ENCODE assay signal across 14 mouse cellular contexts in the genomic region with DNA sequence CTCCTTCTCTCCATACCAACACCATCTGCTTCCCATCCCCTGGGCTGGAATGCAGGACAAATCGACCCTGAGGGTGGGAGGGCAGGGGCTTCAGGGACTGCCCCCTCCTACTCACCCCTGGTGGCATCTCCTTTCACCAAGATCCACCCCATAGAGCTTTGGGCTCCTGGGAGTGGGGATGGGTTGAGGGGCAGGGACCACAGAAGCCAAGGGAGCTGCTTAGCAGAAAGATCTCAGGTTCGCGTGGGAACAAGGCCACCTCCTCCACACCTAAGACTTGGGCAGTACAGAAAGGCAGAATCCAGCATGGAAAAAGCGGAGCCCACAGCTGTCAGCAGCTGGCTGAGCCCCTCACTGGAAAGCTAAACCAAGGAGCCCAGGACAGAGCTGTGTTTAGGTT.
DNase-seq lines count a peak whose midpoint lies in the region; ATAC-seq and TF ChIP-seq lines count a peak whose summit lies in the region.
"Had no signal": no experiment of that assay in that cellular context is flagged by ENCODE, and none has a peak within 500 bp of the region (broad histone marks: within the 10 kb centered on the region; RNA-seq: fewer than 3 reads in every experiment).

No protein-coding gene starts in this region.

- H3K4me3 ChIP-seq in hindbrain, embryonic 11.5 days (ENCODE audit: low read depth, low read length), result no peak overlapping the region
- no peak overlapping the region for H3K4me3 ChIP-seq in hindbrain, embryonic 14.5 days (replicated peaks; ENCODE audit: low read length)
- H3K4me3 ChIP-seq in embryonic facial prominence, embryonic 14.5 days (ENCODE audit: low read depth, low read length), result no peak overlapping the region
- no peak overlapping the region for H3K4me3 ChIP-seq in limb, embryonic 13.5 days
- no peak overlapping the region for H3K4me3 ChIP-seq in heart, embryonic 10.5 days
- no peak overlapping the region for H3K4me3 ChIP-seq in thymus, adult 2 months (ENCODE audit: control insufficient read depth, insufficient read depth, low read length)
- H3K4me3 ChIP-seq: megakaryocyte, embryonic 14.5 days; neural tube, embryonic 12.5 days had no signal

- TF ChIP-seq POLR2A in thymus, adult 2 months (IDR thresholded peaks at IDR 0.05; ENCODE audit: control insufficient read depth, extremely low read depth, insufficient read depth, low read length, poor library complexity), result no peak

- peaks cover 5% of the 10 kb centered on the region; the same call in 1 of the 2 replicates for H3K4me1 ChIP-seq in hindbrain, embryonic 11.5 days (replicated peaks; ENCODE audit: control insufficient read depth, insufficient read depth, low read length)
- 0 out of 2 replicates have a peak, but pooled peaks cover 7% of the 10 kb centered on the region for H3K4me1 ChIP-seq in hindbrain, embryonic 14.5 days (replicated peaks; ENCODE audit: control insufficient read depth, insufficient read depth, low read length)
- peaks cover 4% of the 10 kb centered on the region for H3K4me1 ChIP-seq in embryonic facial prominence, embryonic 14.5 days (ENCODE audit: control insufficient read depth, insufficient read depth, low read length)
- peaks cover 8% of the 10 kb centered on the region; the same call in 1 of the 2 replicates for H3K4me1 ChIP-seq in limb, embryonic 13.5 days
- H3K4me1 ChIP-seq in heart, embryonic 10.5 days, result peaks cover 30% of the 10 kb centered on the region
- no peaks in the 10 kb centered on the region for H3K4me1 ChIP-seq in thymus, adult 2 months (replicated peaks; ENCODE audit: control insufficient read depth, insufficient read depth, low read length)
- H3K4me1 ChIP-seq: megakaryocyte, embryonic 14.5 days had no signal

- ATAC-seq in hindbrain, embryonic 11.5 days (ENCODE audit: low FRiP score), result peak; percentile 40; the same call in 1 of the 2 replicates
- ATAC-seq in hindbrain, embryonic 14.5 days (ENCODE audit: low FRiP score), result no peak
- peak; percentile 54; the same call in 1 of the 2 replicates for ATAC-seq in embryonic facial prominence, embryonic 14.5 days (ENCODE audit: low read depth)
- ATAC-seq in limb, embryonic 13.5 days (ENCODE audit: low FRiP score, low read depth), result peak; percentile 39
- ATAC-seq: intestine, embryonic 16.5 days had no signal

- WGBS in hindbrain, embryonic 11.5 days, result 7% methylated on average over 4 of the region's 4 CpGs
- WGBS in hindbrain, embryonic 14.5 days, result 12% methylated on average over 4 of the region's 4 CpGs
- WGBS in embryonic facial prominence, embryonic 14.5 days, result 11% methylated on average over 3 of the region's 4 CpGs
- 13% methylated on average over 3 of the region's 4 CpGs for WGBS in limb, embryonic 13.5 days
- WGBS in heart, embryonic 10.5 days, result 20% methylated on average over 4 of the region's 4 CpGs
- WGBS in thymus, adult 2 months, result 41% methylated on average over 4 of the region's 4 CpGs

- peak; percentile 18 for DNase-seq in hindbrain, embryonic 11.5 days (ENCODE audit: low spot score)
- DNase-seq in hindbrain, embryonic 14.5 days (ENCODE audit: low spot score), result no peak
- DNase-seq in R1 (ENCODE audit: low read depth, low spot score), result peak; percentile 24
- peak; percentile 34 for DNase-seq in embryonic facial prominence, embryonic 14.5 days (ENCODE audit: low spot score)
- DNase-seq in heart, embryonic 10.5 days (ENCODE audit: low spot score), result no peak
- DNase-seq in thymus, adult 2 months, result no peak
- DNase-seq: adrenal gland, postnatal 25 days; cerebellum, adult 9-11 months; liver had no signal

- peaks cover 4% of the 10 kb centered on the region; the same call in 1 of the 2 replicates for H3K36me3 ChIP-seq in hindbrain, embryonic 11.5 days (ENCODE audit: control insufficient read depth, insufficient read depth, low read length)
- peaks cover 16% of the 10 kb centered on the region for H3K36me3 ChIP-seq in hindbrain, embryonic 14.5 days (replicated peaks; ENCODE audit: control insufficient read depth, insufficient read depth)
- peaks cover 13% of the 10 kb centered on the region; the same call in 1 of the 2 replicates for H3K36me3 ChIP-seq in embryonic facial prominence, embryonic 14.5 days (ENCODE audit: control insufficient read depth, insufficient read depth, low read length)
- peaks cover 6% of the 10 kb centered on the region for H3K36me3 ChIP-seq in limb, embryonic 13.5 days
- H3K36me3 ChIP-seq in heart, embryonic 10.5 days, result 0 out of 2 replicates have a peak, but pooled peaks cover 7% of the 10 kb centered on the region
- H3K36me3 ChIP-seq in thymus, adult 2 months (ENCODE audit: control insufficient read depth, insufficient read depth, low read length), result no peaks in the 10 kb centered on the region
- H3K36me3 ChIP-seq: G1E had no signal

- no peak overlapping the region for H3K9ac ChIP-seq in hindbrain, embryonic 11.5 days (ENCODE audit: low read depth, low read length)
- H3K9ac ChIP-seq in hindbrain, embryonic 14.5 days, result no peak overlapping the region
- no peak overlapping the region for H3K9ac ChIP-seq in embryonic facial prominence, embryonic 14.5 days (ENCODE audit: low read depth, low read length)
- no peak overlapping the region for H3K9ac ChIP-seq in limb, embryonic 13.5 days
- H3K9ac ChIP-seq: neural tube, embryonic 12.5 days had no signal

- no peak for TF ChIP-seq CTCF in thymus, adult 2 months (IDR thresholded peaks at IDR 0.05; ENCODE audit: borderline replicate concordance, control insufficient read depth, extremely low read depth, insufficient read depth, low read length, poor library complexity)

- H3K9me3 ChIP-seq in hindbrain, embryonic 11.5 days (ENCODE audit: control insufficient read depth, low read length), result no peaks in the 10 kb centered on the region
- H3K9me3 ChIP-seq in hindbrain, embryonic 14.5 days (ENCODE audit: control insufficient read depth, low read length), result 0 out of 2 replicates have a peak, but pooled peaks cover 4% of the 10 kb centered on the region
- H3K9me3 ChIP-seq in embryonic facial prominence, embryonic 14.5 days (ENCODE audit: control insufficient read depth, low read length), result no peaks in the 10 kb centered on the region
- H3K9me3 ChIP-seq in limb, embryonic 13.5 days, result no peaks in the 10 kb centered on the region
- no peaks in the 10 kb centered on the region for H3K9me3 ChIP-seq in heart, embryonic 10.5 days
- H3K9me3 ChIP-seq: megakaryocyte, embryonic 14.5 days; neural tube, embryonic 12.5 days had no signal

- H3K4me2 ChIP-seq in hindbrain, embryonic 11.5 days (replicated peaks; ENCODE audit: low read depth, low read length), result no peak overlapping the region
- no peak overlapping the region for H3K4me2 ChIP-seq in hindbrain, embryonic 14.5 days (replicated peaks)
- H3K4me2 ChIP-seq in embryonic facial prominence, embryonic 14.5 days (ENCODE audit: low read depth, low read length), result 0 out of 2 replicates have a peak overlapping the region, but pooled peaks have one; percentile 10
- H3K4me2 ChIP-seq in limb, embryonic 13.5 days (replicated peaks), result no peak overlapping the region
- H3K4me2 ChIP-seq: neural tube, embryonic 12.5 days had no signal

- H3K27me3 ChIP-seq in hindbrain, embryonic 11.5 days (ENCODE audit: control insufficient read depth, insufficient read depth, low read length), result no peaks in the 10 kb centered on the region
- H3K27me3 ChIP-seq in hindbrain, embryonic 14.5 days (ENCODE audit: control insufficient read depth, insufficient read depth, low read length), result no peaks in the 10 kb centered on the region
- H3K27me3 ChIP-seq in embryonic facial prominence, embryonic 14.5 days (replicated peaks; ENCODE audit: control insufficient read depth, insufficient read depth, low read length), result no peaks in the 10 kb centered on the region
- no peaks in the 10 kb centered on the region for H3K27me3 ChIP-seq in limb, embryonic 13.5 days
- peaks cover 9% of the 10 kb centered on the region; the same call in 1 of the 2 replicates for H3K27me3 ChIP-seq in heart, embryonic 10.5 days (ENCODE audit: insufficient read depth, poor library complexity, severe bottlenecking)
- no peaks in the 10 kb centered on the region for H3K27me3 ChIP-seq in thymus, adult 2 months (ENCODE audit: control insufficient read depth, insufficient read depth, low read length)
- H3K27me3 ChIP-seq: neural tube, embryonic 12.5 days had no signal

- H3K27ac ChIP-seq in hindbrain, embryonic 11.5 days (ENCODE audit: low read depth, low read length), result no peak overlapping the region
- H3K27ac ChIP-seq in hindbrain, embryonic 14.5 days, result no peak overlapping the region
- 0 out of 2 replicates have a peak overlapping the region, but pooled peaks have one; percentile 15 for H3K27ac ChIP-seq in embryonic facial prominence, embryonic 14.5 days (replicated peaks; ENCODE audit: low read depth, low read length)
- no peak overlapping the region for H3K27ac ChIP-seq in limb, embryonic 13.5 days
- H3K27ac ChIP-seq in heart, embryonic 10.5 days, result no peak overlapping the region
- no peak overlapping the region for H3K27ac ChIP-seq in thymus, adult 2 months (ENCODE audit: control insufficient read depth, insufficient read depth, low read length)
- H3K27ac ChIP-seq: neural tube, embryonic 12.5 days had no signal

Comparison
In these comparisons a context has a peak if more than half of its experiments do, and no peak if none do; other contexts are left out.
1. DNase-seq: peak in hindbrain, embryonic 11.5 days (single experiment), R1 (single experiment) and embryonic facial prominence, embryonic 14.5 days (single experiment); none in hindbrain, embryonic 14.5 days (single experiment), heart, embryonic 10.5 days (single experiment) and thymus, adult 2 months (single experiment).